Mouse (Mus musculus) monocyte, adult 2 months (primary cell): ENCODE measurements around the gene Ccna1.

Experiments used
- DNase-seq, 2 experiments: peaks; one replicate each; pipeline ENCODE4 v3.0.0; 2022; ENCODE audit warnings: low spot score in 2 of 2, low read depth in 1 of 2

The Ccna1 gene

DNA sequence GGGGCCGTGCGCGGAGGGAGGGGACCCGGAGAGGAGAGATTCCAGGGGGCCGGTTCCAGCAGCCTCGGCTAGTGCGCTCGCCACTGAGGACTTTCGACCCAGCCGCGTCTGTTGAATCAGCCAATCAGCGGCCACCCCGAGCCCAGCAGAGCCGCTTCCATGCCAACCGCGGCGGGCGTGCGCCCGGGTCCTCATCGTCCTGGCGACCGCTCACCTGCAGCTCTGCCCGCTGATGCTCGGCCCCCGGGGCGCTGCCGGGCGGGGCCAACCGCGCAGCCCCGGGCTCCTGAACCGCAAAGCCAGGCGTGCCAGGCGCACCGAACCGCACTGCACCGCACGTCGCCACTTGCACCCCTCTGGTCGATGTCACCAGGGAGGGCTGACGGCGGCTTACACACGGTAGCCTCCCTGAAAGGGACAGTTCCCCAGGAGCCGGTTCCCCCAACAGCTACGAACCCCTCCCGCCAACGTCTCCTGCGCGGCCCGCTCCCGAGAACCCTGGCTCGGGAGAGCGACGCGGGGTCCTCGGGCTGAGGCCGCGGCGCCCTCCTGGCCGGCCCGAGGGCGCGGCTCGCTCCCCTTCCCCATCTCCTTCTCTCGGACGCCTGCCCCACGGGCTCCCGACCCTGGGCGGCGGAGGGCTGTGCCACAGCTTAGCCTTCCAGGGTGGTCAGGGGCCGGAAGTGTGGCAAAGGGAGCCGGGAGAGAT lies at the start of gene Ccna1:
Ccna1 (minus strand) TSS at position 464 of the 709 bp plus-strand sequence.
- DNase-seq: no peak

DNA sequence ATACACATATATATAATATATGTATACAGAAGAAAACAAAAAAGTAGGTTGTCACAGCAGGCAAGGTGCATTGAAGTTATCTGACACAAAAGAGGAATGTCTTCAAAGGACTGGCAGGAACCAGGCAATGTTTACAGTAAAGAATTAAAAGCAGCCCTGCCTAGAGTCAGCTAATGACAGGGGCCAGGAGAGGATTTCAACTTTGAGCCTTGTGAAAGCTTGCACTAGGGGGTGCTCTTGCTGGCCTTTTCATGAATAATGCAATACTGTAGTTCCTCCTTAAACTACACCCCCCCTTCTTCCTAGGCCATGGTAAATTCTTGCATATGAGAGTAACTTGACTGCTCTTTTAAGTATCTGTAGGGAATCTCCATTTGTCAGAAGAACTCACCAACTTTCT lies 45.8 kb upstream of the Ccna1 start:
- DNase-seq: no peak

DNA sequence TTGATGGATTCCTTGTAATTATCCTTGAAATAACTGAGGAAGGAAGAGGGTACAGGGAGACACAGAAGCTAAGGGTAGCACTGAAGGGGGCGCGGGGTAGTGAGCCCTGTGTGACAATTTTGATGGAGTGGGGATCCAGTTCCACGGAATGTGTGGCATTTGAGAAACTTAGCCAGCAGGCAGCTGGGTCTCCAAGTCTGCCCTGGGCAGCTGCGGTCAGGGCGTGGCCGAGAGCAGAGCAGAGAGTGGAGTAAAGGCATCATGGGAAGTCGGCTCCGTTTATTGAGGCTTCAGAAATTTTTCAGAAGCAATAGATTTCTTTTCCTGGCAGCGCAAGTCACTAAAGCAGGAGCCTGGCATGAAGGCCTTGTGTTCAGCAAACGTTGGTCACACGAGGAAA lies 43.7 kb upstream of the Ccna1 start:
- DNase-seq: no peak

DNA sequence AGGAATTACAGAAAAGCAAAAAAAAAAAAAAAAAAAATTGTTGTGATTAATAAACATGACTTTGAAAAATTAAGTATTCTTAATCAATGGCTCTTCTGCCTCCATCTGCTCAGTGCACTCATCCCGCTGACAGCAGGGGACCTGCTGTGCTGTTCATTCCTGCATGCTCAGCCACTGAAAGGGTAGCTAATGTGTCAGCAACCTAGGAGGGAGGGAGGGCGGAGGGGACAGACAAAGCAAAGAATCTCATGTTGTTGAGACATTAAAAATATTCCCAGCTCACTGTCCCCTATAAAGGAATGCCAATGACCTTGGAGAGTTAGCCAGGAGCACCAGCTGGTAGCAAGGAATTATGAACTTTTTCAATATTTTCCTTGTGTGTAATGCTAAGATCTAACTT lies 42.7 kb upstream of the Ccna1 start:
- DNase-seq: no peak

DNA sequence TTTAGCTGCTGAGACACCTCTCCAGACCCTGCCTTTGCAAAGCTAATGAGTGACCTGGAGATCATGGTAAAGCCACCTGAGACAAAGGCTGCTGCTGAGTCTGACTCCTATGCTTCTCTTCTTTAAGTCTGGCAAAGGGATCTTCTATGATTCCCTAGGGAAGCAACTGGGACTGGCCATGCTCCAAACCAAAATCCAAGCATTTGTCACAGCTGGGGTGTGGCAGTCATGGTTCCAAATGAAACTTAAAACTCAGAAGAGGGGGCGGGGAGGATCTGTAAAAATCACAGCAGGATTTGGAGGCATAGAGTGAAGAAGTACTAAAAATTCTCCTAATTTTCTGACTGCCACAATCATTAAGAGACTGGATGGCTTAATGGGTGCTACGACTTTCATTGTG lies 41.9 kb upstream of the Ccna1 start:
- no peak for DNase-seq

DNA sequence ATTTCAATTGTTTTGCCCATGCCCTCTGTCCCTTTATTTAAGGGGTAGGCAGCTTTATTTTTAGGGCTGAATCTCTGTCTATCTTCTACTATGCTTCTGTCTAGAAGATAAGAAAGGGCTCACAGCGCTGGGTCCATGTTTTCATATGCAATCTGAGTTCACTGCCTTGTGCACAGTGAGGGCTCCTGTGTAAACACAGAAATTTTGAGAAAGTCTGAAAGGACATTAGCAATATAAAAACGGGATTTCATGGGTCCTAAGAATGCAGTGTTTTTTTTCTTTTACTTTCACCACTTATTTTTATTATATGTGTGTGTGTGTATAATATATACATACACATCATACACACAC lies 41.3 kb upstream of the Ccna1 start:
- no peak for DNase-seq

DNA sequence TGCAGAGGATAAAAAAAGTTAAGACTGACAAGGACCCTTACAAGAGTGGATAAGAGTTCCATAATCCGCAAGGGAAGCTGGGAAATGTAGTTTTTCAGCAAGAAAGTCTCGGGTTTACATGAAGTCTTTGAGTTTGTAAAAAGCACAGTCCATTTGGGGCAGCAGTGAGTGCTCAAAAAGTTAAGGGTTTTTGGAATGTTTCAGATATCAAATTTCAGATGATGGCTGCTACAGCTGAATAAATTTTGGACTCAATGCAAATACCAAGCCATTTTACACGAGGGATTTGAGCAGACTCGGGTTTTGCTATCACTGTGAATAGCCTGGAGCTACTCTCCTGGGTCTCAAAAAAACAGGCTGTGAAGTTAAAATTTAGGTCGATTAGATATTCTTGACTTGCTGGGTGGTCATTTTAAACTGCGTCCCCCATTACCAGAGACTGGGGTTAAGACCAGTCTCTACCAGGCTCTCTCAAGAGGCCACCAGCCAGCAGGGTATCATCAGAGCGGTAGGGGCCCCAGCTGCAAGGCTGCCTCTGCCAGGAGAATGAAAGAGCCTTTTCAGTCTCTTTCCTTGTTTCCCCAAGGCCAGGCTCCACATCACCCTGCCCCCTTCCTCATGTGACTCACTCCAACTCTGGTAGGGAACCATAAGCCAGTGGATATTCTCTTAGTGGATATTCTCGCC lies 40.8 kb upstream of the Ccna1 start:
- DNase-seq: no peak

DNA sequence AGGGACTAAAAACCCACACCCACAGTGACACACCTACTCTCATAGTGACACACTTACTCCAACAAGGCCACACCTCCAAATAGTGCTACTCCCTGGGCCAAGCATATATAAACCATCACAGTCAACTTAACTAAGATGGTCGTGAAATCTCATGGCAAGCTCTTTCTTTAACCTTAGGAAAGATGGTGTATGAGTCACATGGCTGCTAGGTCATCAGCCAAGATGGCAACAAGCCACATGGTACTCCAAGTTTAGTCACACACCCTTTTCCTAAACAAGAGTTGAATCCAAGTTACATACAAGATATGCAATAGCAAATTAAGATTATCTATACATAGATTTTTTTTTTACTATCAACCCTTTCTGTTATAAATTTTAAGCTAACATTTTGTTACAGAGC lies 37.9 kb upstream of the Ccna1 start:
- no peak for DNase-seq

DNA sequence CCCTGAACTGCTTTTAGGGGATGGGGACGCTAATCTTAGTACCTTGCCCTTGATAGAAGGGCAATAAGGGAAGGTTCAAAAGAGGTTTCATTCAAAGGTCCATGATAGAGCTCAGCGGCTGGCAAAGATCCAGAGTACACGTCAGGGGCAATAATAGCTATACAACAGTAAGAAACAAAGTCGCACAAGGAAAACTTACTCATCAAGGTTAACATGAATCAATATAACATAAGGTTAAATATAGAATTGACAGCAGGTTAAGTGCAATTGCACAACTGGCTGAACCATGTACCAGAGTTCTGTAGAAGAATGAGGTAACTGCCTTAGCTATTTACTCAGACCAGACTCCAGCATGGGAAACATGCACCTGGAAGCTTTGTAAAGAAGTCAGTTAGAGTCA lies 34.0 kb upstream of the Ccna1 start:
- no peak for DNase-seq

DNA sequence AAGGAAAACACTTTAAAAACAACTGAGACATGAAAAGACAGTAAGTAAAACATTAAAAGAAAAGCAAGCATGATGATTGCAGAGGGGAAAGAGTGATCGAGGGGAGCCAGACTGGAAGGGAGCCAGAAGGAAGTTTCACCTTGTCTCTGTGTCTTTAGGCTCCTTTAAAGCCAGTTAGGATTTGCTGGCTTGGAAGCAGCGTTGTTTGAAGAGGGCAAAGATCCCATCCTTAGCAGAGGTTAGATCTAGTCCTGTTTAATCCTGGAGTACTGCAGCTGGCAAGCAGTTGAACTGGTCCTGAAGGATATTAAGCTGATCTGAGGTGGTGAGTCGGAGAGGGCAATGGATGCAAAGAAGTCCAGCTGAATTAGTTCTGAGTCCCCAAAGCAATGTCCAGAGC lies 33.5 kb upstream of the Ccna1 start:
- DNase-seq: no peak

DNA sequence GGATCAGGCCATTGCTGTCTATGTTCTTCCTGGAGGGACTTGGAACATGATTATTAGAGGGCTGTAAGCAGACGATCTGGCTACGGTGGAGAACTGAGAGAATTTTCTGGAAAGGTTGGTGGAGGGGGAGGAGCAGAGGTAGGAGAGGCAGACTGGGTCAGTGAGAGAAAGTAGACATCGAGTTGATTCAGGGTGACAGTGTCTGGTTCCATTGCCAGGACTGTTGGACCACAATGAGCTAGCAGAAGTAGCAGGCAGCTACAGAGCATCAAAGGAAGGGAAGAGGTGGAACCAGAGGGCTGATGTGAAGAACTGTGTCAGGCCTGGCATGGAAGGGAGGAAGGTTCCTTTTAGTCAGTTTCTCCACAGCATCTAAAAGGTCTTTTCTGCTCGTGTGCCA lies 33.1 kb upstream of the Ccna1 start:
- DNase-seq: no peak

DNA sequence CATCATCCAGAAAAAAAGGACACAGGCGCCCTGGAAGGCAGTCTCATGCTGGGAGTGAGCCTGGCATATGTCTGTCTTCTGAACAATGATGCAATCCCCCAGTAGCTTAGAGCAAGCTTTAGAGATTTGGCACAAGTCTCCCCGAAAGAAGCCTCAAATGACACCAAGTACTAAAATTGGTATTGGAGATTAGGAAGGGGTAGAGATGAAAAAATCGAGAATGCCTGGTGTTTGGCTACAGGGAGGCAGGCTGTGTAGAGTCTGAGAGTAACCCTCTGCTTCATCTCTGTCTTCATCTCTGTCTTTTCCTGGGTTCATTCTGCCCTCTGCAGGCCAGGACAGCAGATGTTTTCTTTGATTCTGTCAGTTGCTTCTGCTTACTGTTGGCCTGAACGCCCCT lies 32.1 kb upstream of the Ccna1 start:
- no peak for DNase-seq

DNA sequence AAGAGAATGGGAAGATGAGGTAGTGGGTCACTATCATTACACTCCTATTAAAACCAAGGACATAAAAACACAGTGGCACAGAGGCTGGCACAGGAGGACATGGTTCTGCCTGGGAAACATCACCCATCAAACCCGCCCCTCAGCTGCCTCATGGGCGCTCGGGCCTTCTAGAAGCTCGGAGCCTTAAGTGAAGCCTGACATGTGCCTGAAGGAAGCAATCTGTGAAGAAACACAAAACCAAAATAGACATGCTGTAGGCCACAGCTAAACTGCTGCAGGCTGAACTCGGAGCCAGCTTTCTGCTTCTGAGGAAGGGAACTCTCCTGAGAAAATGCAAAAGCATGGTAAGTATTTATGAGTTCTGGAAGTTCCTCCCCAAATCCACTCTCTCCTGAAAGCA lies 31.6 kb upstream of the Ccna1 start:
- no peak for DNase-seq

DNA sequence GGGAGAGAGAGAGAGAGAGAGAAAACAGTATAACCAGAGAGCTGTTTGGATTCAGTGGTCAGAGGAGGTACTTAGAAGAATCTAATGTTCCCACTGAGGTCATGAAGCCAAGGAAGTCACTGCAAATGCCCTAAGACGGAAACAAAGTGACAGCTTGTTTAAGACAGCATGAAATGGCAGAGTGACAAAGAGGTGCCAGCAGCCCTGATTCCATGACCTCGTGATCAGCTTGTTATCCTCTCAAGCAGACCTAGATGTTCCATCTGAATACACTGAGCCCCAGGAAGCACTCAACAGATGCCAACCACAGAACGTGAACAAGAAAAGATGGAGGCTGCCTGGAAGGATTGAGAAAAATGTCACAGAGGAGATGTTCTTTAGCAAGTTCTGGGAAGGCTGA lies 30.4 kb upstream of the Ccna1 start:
- no peak for DNase-seq

DNA sequence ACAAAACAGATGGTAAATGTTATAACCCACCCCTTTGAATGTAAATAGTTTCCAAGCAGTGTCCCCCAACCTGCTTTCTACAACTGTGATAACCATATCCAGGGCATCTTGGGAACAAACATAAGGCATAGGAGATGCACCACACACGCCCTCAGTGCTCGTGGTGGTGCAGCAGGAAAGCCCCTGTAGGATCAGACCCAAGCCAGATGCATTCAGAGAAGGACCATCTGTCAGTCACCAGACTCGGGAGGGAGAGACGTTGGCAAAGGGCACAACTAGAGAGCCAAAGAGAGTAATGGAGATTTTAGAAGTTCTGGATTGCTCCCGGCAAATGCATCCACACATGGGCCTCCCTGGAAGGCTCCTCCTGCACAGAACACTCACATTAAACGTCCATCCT lies 29.5 kb upstream of the Ccna1 start:
- DNase-seq: no peak

DNA sequence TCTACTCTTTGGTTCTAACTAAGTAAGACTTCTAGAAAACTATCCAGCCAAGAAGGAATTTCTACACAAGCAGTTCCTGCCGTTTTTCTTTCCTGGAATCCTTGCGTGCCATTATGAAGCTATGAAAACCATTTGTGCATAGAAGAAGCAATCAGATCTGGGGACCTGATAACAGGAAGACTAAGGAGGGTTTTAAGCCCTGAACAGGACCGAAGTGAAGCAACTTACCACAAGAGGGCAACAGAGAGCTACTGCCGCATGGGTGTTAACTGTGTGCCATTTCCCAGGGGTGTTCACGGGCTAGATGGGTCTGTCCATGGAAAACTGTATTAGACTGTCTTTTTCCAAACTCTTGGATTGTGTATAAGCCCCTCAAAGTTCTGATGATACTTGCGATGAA lies 24.8 kb upstream of the Ccna1 start:
- peak; percentile 10 to 13 for DNase-seq

DNA sequence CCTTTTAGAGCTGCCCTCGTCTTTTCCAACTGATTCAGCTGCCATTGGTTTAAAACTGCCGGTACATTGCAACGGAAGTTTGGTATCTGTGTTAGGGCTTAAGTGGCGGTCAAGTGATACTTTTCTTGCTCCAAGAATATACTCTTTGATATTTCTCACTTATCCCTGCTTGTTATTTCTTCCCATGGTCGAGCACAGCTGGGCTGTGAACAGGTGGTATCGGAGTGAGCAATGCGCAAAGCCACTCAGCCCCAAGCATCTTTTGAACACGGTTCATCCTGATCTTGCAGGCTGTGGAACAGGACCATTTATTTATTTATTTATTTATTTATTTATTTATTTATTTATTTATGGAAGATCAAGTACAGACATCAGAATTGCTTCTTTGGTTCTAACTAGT lies 24.3 kb upstream of the Ccna1 start:
- DNase-seq: no peak

DNA sequence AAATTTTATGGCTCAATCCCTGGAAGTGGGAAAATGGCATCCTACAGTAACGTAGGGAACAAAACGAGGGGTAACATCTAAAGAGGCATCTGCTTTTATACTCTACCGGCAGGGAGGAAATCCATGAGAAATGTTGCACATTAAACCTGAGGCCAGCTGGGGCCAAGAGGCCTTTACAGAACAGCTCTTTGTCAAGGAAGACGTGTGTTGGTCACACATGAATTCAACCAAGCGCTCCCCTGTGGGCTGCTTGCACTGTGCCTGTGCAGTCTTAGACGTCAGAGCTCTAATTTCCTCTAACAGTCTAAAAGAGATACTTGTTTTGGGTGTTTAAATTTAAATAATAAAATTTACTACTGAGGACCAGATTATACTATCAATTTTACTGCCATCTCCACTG lies 22.9 kb upstream of the Ccna1 start:
- no peak for DNase-seq

DNA sequence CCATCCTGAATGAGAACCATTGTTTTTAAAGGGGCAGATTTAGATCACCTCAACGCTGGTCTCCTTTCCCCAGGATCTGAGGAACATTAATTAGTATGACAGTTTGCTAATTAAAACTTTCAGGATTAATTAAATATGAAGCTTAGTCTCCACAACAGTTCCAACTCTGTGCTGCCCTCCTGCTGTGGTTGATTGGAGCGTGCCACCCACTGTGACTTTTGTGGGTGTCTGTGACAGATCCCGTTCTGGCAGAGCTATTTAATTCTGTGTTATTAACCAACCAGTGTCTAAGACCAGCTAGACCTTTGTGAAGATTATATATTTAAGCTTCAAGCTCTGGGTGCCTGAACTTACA lies 20.0 kb upstream of the Ccna1 start:
- DNase-seq: no peak

DNA sequence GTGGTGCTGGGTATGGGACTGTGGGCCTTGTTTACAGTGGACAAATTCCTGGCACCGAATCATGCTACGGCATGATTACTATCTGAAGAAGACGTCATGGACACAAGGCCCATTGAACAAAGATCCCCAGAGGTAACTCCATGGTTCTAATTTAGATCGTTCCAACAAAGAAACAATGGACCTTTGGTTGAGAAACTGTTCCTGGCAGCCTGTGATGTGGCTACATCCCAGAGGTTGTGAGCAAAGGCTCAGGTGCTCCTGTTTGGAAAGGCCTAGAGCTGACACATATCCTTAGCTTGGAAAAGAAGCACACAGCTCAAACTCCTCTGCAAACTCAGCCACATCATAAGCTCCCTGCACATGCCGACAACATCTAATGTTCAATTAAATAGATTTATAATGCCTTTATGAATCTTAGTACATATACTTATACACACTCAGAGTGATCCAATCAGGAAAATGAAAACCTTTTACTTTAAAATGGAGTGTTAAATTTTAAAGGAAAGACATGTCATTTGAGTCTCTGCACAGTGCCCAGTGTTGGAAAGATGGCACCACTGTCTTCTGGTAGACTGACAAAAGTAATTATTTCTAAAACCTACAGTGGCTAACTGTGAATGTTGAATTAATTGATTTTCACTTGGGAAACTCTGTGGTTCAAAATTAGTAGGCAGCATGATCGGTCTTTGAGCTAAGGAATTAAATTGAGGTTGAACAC lies 19.4 kb upstream of the Ccna1 start:
- no peak for DNase-seq

DNA sequence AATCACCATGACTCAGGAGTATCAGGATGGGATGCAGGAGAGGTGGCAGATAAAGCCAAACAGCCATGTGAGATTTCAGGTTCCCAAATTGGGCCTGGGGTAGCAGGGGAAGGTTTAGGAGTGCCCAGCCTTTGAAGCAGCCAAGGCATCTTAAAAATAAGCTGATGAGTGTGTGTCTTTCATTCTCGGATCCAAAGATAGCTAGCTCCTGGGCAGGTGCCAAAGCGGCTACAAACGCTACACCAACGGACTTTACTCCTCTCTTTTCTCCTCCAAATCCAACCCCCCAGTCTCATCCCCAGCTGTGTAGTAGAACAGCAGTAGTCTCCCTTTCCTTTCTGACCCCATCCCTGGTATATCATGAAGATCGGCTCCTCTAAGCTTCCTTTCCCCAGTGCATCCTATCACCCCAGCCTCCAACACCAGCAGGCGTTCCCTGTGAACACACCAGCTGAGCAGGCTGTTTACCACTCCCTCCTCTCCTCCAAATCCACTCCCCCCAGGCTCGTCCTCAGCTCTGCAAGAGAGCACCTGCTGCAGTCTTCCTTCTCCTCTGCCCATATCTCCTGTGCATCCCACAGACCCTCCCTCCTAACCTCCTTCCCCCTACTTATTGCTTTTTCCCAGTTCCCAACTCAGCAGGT lies 12.6 kb upstream of the Ccna1 start:
- no peak for DNase-seq

DNA sequence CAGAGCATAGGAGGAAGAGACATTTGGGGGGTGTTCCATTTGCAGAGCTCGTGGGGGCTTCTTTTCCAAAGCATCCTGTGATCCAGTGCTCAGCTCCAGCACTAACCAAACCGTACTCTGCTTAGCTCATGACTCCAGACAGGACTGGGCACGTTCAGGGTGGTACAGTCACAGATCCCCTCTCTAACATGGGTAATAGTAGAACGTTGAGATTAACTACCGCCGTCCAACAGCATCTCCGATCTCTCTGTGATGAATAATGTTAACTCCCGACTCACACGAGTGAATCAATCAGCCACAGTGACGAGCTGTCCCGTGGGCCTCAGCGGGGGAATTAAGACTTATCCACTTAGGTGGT lies 11.3 kb upstream of the Ccna1 start:
- DNase-seq: no peak
